Mouse (Mus musculus): ENCODE results near the gene Scg5. TPM values are rescaled to one million over a fixed set of nuclear protein-coding genes. Genes with fewer than 3 reads are reported as not detected.
A peak's percentile ranks its signal among the peaks of the same experiment; 100 is the strongest.

Gene Scg5
- polyA plus RNA-seq, 1 experiment from 2014 or later = 1.0 TPM

DNA sequence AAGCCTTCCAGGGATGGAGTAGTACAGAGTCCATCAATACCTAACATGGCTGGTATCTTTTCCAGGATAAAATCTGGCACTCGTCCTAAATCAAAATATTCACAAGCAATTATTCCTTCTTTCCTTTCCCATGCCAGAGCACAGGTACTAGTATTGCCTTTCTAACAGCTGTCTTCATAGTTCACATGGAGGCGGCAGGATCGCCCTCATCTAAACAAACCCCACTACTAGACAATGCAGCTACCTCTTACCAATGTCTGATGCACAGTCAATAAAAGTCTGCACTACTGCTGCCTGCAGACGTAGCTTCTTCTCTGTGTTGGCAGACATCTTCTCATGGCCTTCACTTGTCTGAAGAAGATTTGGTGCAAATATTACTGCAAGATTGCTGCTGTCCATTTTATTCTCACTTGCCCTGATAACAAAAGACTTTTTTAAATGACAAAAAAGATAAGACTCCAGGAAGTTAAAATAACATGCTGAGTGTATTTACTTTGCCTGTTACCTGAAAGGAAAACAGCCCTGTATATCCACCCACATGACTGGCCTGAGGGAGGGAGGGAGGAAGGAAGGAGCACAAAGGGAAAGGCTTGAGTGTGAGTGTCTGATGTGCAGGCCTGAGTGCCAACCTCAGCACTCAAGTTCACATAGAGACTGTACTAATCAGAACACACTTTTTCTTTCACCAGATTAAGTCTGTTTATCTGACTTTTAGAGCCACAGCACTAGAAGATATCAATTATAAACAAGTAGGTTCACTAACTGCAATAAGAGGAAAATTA lies 12.9 kb upstream of the Scg5 start:
- Histone ChIP-seq H3K9ac (ENCODE audit: low read length) (no peak overlapping the region), H3K9me3 (ENCODE audit: control insufficient read depth, low read length) (no peaks in the 10 kb centered on the region), H3K27me3 (ENCODE audit: control insufficient read depth, insufficient read depth, low read depth, low read length) (no peaks in the 10 kb centered on the region), H3K27ac (ENCODE audit: low read length) (no peak overlapping the region), H3K36me3 (ENCODE audit: control insufficient read depth, insufficient read depth, low read length) (peaks cover 25% of the 10 kb centered on the region), H3K4me2 (ENCODE audit: low read depth, low read length) (no peak overlapping the region), H3K4me1 (replicated peaks; ENCODE audit: control insufficient read depth, insufficient read depth, low read length) (peaks cover 19% of the 10 kb centered on the region), H3K4me3 (ENCODE audit: low read length) (no peak overlapping the region)
- 82% methylated on average over 4 of the region's 4 CpGs for WGBS
- no peak for ATAC-seq (ENCODE audit: low read depth)

DNA sequence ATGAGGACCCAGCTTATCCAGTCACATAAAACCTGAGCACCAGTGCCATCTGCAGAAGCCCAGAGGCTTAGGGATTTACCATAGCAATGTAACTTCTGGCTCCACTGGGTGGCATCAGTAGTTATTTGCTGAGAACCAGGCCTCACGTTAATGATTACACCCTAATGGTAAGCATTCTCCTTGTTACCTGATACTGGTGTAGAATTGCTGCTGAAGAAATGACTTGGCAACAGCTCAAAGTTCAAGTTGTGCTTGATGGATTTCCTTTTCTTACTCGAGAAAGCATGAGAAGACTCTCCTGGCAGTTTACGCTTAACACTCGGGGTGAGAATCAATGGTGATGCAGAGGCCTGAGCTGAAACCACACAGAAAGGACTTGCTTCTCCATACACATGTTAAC lies 10.6 kb upstream of the Scg5 start:
- 48% methylated on average over 4 of the region's 4 CpGs for WGBS

DNA sequence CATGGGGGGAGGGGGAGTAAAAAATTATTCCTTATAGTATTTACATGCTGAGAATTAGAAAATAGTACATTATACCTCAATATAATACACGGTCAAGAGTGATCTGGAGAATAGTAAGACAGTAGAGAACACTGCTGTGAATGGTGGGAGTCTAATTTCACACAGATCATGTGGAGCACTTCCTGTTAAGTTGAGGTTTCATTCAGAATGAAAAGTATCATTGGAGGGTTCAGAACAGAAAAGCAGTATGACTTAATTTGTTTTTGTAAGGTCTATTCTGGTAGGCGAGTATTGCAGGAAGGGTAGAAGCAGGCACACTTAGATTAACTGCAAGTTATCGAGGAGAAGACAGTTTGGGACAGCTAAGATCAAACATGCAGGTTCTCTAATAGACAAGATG lies 6.3 kb upstream of the Scg5 start:
- ATAC-seq (ENCODE audit: low read depth) = no peak
- Histone ChIP-seq H3K9ac (ENCODE audit: low read length) (no peak overlapping the region), H3K4me3 (ENCODE audit: low read length) (no peak overlapping the region), H3K4me1 (replicated peaks; ENCODE audit: control insufficient read depth, insufficient read depth, low read length) (no peaks in the 10 kb centered on the region), H3K4me2 (ENCODE audit: low read depth, low read length) (no peak overlapping the region), H3K36me3 (ENCODE audit: control insufficient read depth, insufficient read depth, low read length) (peaks cover 39% of the 10 kb centered on the region), H3K9me3 (ENCODE audit: control insufficient read depth, low read length) (no peaks in the 10 kb centered on the region), H3K27me3 (ENCODE audit: control insufficient read depth, insufficient read depth, low read depth, low read length) (no peaks in the 10 kb centered on the region), H3K27ac (ENCODE audit: low read length) (no peak overlapping the region)
- WGBS = 85% methylated on average over 3 of the region's 3 CpGs

More for the DNA sequence above, 10.6 kb upstream of the Scg5 start:
- no peak overlapping the region for H3K4me2 ChIP-seq (ENCODE audit: low read depth, low read length)
- no peaks in the 10 kb centered on the region for H3K4me1 ChIP-seq (replicated peaks; ENCODE audit: control insufficient read depth, insufficient read depth, low read length)
- peaks cover 42% of the 10 kb centered on the region for H3K36me3 ChIP-seq (ENCODE audit: control insufficient read depth, insufficient read depth, low read length)
- no peak overlapping the region for H3K27ac ChIP-seq (ENCODE audit: low read length)
- H3K9me3 ChIP-seq (ENCODE audit: control insufficient read depth, low read length) = no peaks in the 10 kb centered on the region
- H3K4me3 ChIP-seq (ENCODE audit: low read length) = no peak overlapping the region
- H3K9ac ChIP-seq (ENCODE audit: low read length) = no peak overlapping the region
- no peaks in the 10 kb centered on the region for H3K27me3 ChIP-seq (ENCODE audit: control insufficient read depth, insufficient read depth, low read depth, low read length)
- ATAC-seq (ENCODE audit: low read depth) = peak; percentile 43; the same call in 1 of the 2 replicates

DNA sequence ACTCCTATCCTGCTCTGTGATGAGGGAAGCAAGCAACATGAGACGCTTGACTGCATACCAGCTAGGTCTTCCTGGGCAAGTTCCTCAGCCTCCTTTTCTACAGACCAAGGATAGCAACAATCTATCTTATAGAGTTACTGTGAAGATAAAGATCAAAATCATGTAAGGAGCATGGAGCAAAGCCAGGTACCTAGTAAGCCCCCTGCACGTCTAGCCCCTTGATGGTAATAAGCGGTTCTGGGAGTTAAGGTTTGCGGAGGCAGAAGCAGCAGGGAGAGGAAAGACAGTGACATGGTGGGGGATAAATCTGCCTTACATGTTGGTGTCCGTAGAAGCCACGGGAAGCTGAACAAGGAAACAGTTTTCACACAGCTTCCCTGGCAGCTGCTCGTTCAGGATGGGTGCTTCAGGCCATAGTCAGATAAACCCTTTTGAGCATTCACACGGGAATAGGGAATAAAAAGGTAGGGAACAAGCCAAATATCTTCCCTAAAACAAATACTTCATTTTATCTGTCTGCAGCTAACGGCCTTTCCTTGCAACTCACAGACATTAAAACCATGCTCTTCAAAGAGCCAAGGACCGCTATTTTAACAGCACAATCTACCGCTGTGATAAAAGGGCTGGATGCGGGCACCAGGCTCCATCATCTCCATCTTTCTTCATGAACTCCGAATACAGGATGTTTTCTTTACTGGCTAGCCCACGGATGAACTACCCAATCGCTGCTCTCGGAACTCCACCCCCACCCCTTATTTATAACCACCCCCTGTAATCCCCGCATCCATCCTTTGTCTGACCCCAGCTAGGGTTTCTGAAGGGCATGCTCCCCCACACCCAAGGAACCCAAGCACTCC lies 607 bp downstream of the Scg5 start:
- H3K4me2 ChIP-seq (ENCODE audit: low read depth, low read length) = peak overlapping the region; percentile 16
- no peaks in the 10 kb centered on the region for H3K27me3 ChIP-seq (ENCODE audit: control insufficient read depth, insufficient read depth, low read depth, low read length)
- H3K4me3 ChIP-seq (ENCODE audit: low read length) = no peak overlapping the region
- WGBS = 22% methylated on average over 17 of the region's 17 CpGs
- ATAC-seq (ENCODE audit: low read depth) = no peak; the same call in 1 of the 2 replicates
- no peak overlapping the region for H3K27ac ChIP-seq (ENCODE audit: low read length)
- H3K9me3 ChIP-seq (ENCODE audit: control insufficient read depth, low read length) = no peaks in the 10 kb centered on the region
- H3K9ac ChIP-seq (ENCODE audit: low read length) = no peak overlapping the region
- H3K4me1 ChIP-seq (replicated peaks; ENCODE audit: control insufficient read depth, insufficient read depth, low read length) = peaks cover 6% of the 10 kb centered on the region
- H3K36me3 ChIP-seq (ENCODE audit: control insufficient read depth, insufficient read depth, low read length) = peaks cover 8% of the 10 kb centered on the region

GRCm38 (mm10) chr2:113823909-113824308 lies 5.0 kb downstream of the Scg5 start:
- Histone ChIP-seq H3K27me3 (ENCODE audit: control insufficient read depth, insufficient read depth, low read depth, low read length) (no peaks in the 10 kb centered on the region), H3K9me3 (ENCODE audit: control insufficient read depth, low read length) (no peaks in the 10 kb centered on the region), H3K4me2 (ENCODE audit: low read depth, low read length) (no peak overlapping the region), H3K4me3 (ENCODE audit: low read length) (no peak overlapping the region), H3K4me1 (replicated peaks; ENCODE audit: control insufficient read depth, insufficient read depth, low read length) (peaks cover under 1% of the 10 kb centered on the region), H3K36me3 (ENCODE audit: control insufficient read depth, insufficient read depth, low read length) (no peaks in the 10 kb centered on the region), H3K27ac (ENCODE audit: low read length) (no peak overlapping the region), H3K9ac (ENCODE audit: low read length) (no peak overlapping the region)
- WGBS = 0% methylated on average over 2 of the region's 2 CpGs
- no peak for ATAC-seq (ENCODE audit: low read depth)

DNA sequence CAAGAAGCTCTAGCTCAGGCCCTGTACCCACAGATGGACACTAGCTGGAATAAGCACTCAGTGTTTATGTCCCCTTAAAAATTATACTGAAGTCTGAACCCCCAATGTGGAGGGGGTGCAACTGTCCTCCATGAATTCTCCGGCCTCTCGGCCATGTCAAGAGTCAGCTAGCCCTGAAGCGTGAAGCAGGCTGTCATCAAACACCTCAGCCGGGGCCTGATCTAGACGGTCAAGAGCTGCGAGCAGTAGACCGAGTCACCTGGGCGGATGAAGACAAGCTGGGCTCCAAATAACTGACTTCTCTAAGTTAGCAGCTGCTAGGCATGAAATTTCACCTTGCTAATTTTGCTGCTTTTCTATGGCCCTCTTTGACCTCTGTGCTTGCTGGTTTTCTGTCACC lies 6.6 kb downstream of the Scg5 start:
- 89% methylated on average over 8 of the region's 8 CpGs for WGBS
- H3K4me3 ChIP-seq (ENCODE audit: low read length) = no peak overlapping the region
- ATAC-seq (ENCODE audit: low read depth) = no peak
- H3K36me3 ChIP-seq (ENCODE audit: control insufficient read depth, insufficient read depth, low read length) = no peaks in the 10 kb centered on the region
- no peaks in the 10 kb centered on the region for H3K9me3 ChIP-seq (ENCODE audit: control insufficient read depth, low read length)
- H3K27ac ChIP-seq (ENCODE audit: low read length) = no peak overlapping the region
- H3K4me1 ChIP-seq (replicated peaks; ENCODE audit: control insufficient read depth, insufficient read depth, low read length) = no peaks in the 10 kb centered on the region
- no peak overlapping the region for H3K9ac ChIP-seq (ENCODE audit: low read length)
- no peak overlapping the region for H3K4me2 ChIP-seq (ENCODE audit: low read depth, low read length)
- H3K27me3 ChIP-seq (ENCODE audit: control insufficient read depth, insufficient read depth, low read depth, low read length) = no peaks in the 10 kb centered on the region

DNA sequence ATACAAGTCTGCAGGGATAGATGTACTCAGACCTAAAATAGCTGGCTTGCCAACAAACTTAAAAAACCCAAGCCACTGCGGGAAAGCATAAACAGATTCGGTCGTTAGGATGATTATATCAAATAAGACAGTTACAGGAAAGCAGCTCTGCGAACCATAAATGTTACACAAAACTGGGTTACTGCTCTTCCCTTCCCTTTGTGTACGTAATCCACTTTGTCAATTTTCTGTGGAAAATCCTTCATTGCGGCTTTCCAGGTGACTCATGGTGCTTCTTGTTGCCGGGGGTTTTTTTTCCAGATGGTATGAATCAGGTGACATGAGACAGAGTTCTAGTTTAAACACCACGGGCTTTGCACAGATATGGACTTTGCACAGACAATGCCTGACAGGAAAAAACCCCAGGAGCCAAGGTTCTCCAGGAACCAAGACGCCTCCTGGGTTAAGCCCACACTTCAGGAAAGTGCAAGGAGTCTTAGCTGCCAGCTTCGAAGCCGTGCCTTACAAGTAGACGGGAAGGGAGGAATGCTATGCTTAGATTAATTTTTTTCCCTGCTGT lies 7.7 kb downstream of the Scg5 start:
- H3K9ac ChIP-seq (ENCODE audit: low read length) = no peak overlapping the region
- H3K4me3 ChIP-seq (ENCODE audit: low read length) = no peak overlapping the region
- ATAC-seq (ENCODE audit: low read depth) = no peak
- H3K9me3 ChIP-seq (ENCODE audit: control insufficient read depth, low read length) = no peaks in the 10 kb centered on the region
- no peak overlapping the region for H3K27ac ChIP-seq (ENCODE audit: low read length)
- WGBS = 47% methylated on average over 12 of the region's 12 CpGs
- H3K27me3 ChIP-seq (ENCODE audit: control insufficient read depth, insufficient read depth, low read depth, low read length) = no peaks in the 10 kb centered on the region
- H3K36me3 ChIP-seq (ENCODE audit: control insufficient read depth, insufficient read depth, low read length) = no peaks in the 10 kb centered on the region
- no peaks in the 10 kb centered on the region for H3K4me1 ChIP-seq (replicated peaks; ENCODE audit: control insufficient read depth, insufficient read depth, low read length)
- H3K4me2 ChIP-seq (ENCODE audit: low read depth, low read length) = no peak overlapping the region

- no peak overlapping the region for H3K27ac ChIP-seq (ENCODE audit: low read length)
- no peak for ATAC-seq (ENCODE audit: low read depth)
Measured at GRCm38 (mm10) chr2:113820117-113820516, 8.8 kb downstream of the Scg5 start.

More at GRCm38 (mm10) chr2:113820117-113820516, 8.8 kb downstream of the Scg5 start:
- no peak overlapping the region for H3K4me3 ChIP-seq (ENCODE audit: low read length)
- H3K9me3 ChIP-seq (ENCODE audit: control insufficient read depth, low read length) = no peaks in the 10 kb centered on the region
- H3K36me3 ChIP-seq (ENCODE audit: control insufficient read depth, insufficient read depth, low read length) = no peaks in the 10 kb centered on the region
- no peaks in the 10 kb centered on the region for H3K27me3 ChIP-seq (ENCODE audit: control insufficient read depth, insufficient read depth, low read depth, low read length)
- H3K4me2 ChIP-seq (ENCODE audit: low read depth, low read length) = no peak overlapping the region
- 85% methylated on average over 15 of the region's 15 CpGs for WGBS
- no peaks in the 10 kb centered on the region for H3K4me1 ChIP-seq (replicated peaks; ENCODE audit: control insufficient read depth, insufficient read depth, low read length)
- no peak overlapping the region for H3K9ac ChIP-seq (ENCODE audit: low read length)

Measured in lung, embryonic 16.5 days (tissue).